Mouse (Mus musculus): ENCODE measurements at regions not wholly inside any gene's neighbourhood (a gene's known extent, or its start where the extent isn't known, plus 50 kb on each side); places are given as distances from the start of the nearest gene placed in this dataset.

DNA sequence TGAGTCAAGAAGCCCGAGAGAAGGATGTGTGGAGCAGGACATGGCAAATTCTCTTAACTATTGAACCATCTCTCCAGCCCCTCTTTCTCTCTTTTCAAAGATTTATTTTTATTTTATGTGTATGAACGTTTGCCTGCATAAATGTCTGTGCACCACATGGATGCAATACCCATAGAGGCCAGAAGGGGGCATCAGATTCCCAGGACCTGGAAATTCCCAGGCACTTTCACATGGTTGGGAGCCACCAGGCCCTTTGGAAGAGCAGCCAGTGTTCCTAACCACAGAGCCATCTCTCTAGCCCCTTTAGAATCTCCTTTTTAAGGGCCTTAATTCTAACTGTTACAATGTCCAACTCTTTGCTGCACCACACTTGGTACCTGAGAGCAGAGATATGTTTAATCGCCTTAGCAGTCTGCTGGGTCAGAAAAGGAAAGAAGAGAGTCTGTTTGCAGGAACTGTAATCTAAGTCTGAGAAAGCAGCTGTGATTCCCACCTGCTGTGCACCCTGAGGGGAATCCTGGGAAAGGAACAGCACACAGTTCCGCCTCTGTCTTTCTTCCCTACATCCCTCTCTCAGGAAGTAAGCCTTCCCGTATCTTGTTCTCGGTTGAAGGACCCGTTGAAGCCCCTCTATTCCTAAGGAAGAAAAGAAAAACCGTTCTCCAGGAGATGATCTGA is 186.8 kb downstream of the Katnal1 start:
- H3K4me1 ChIP-seq (replicated peaks): peaks cover 18% of the 10 kb centered on the region
- no peak overlapping the region for H3K4me3 ChIP-seq (replicated peaks)
- H3K9ac ChIP-seq (replicated peaks): no peak overlapping the region
- no peak overlapping the region for H3K27ac ChIP-seq
- no peak for ATAC-seq (ENCODE audit: insufficient number of reproducible peaks, insufficient read depth, low FRiP score, low TSS enrichment, low read depth)
- 89% methylated on average over 8 of the region's 8 CpGs for WGBS
- H3K36me3 ChIP-seq: no peaks in the 10 kb centered on the region
- H3K9me3 ChIP-seq: 0 out of 2 replicates have a peak, but pooled peaks cover 6% of the 10 kb centered on the region
- no peak overlapping the region for H3K4me2 ChIP-seq
- no peaks in the 10 kb centered on the region for H3K27me3 ChIP-seq

DNA sequence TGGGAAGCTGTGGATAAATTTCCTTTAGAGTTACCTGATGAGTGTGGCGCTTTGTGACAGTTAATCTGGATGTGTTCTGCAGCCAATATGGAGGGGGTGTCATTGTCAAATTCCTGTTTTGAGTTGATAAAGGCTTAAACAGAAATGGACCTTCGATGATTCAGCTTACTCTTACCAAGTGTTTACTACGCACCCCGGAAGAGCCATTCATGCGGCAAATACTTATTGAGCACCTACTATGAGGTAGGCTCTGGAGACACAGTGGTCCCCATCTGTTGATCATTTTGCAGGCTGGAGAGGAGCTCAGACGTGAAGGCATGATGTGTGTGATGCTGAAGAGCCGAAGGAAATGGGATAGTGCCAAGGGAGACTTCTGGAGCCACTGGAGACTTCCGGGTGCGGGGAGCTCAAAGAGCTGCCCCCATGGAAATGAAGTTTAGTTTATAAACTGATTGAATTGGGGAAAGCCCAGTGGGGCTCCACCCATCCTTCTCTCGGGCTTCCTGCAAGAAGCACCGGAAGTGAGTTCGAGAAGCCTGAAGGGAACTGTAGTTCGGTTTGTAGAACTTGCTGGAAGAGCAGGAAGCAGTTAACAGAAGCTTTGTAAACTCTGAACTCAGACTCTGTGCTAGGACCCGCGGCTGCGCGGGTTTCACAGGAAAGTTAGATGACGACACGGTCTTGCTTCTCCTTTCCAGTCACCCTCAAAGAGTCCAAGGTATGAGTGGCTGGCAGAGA is 187.7 kb downstream of the Katnal1 start:
- WGBS: 89% methylated on average over 19 of the region's 19 CpGs
- H3K9me3 ChIP-seq: 0 out of 2 replicates have a peak, but pooled peaks cover 6% of the 10 kb centered on the region
- ATAC-seq (ENCODE audit: insufficient number of reproducible peaks, insufficient read depth, low FRiP score, low TSS enrichment, low read depth): no peak
- no peak overlapping the region for H3K9ac ChIP-seq (replicated peaks)
- H3K36me3 ChIP-seq: no peaks in the 10 kb centered on the region
- no peak overlapping the region for H3K4me3 ChIP-seq (replicated peaks)
- no peaks in the 10 kb centered on the region for H3K27me3 ChIP-seq
- H3K27ac ChIP-seq: no peak overlapping the region
- H3K4me1 ChIP-seq (replicated peaks): peaks cover 18% of the 10 kb centered on the region
- no peak overlapping the region for H3K4me2 ChIP-seq

DNA sequence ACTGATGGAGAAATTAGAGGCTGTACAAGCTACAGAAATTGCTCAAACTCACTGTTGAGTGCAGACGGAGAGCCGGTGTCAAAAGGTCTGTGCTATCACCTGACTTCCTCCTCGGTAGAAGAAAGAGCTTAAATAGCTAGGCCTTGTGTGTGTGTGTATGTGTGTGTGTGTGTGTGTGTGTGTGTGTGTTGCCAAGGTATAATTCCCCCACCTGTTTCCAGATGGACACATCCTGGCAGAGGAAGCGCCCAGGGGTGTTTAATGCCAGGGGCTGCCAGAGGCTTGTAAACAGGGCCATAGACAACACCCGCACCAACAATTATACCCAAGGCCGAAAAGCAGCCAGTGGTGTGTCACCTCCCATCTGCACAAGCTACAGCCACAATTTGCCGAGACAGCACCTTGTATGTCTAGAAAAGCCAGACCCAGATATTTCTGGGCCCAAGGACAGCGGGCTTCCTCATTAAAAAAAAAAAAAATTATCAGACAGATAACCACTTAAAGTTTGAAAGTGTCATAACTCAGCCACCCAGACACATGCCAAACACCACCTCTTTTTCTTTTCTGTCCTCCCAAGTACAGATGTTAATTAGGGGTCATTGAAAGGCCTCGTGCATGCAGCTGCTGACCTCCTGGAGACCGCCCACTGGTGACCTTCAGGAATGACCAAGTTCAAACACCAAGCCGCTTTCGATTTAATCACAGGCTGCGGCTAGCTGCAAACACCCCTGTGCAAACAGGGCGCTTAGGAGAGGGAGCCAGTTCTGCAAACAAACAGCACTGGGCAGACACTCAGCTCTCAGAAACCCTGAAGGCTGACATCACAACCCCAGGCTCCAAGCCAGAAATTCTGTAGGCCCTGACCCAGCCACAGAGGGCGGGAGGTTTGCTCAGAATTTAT is 188.0 kb upstream of the Ubl3 start:
- Histone ChIP-seq H3K36me3 (no peaks in the 10 kb centered on the region), H3K27me3 (no peaks in the 10 kb centered on the region), H3K27ac (0 out of 2 replicates have a peak overlapping the region, but pooled peaks have one; percentile 7), H3K4me2 (no peak overlapping the region), H3K4me1 (replicated peaks) (peaks cover 18% of the 10 kb centered on the region), H3K9ac (replicated peaks) (no peak overlapping the region), H3K9me3 (peaks cover 13% of the 10 kb centered on the region; the same call in 1 of the 2 replicates), H3K4me3 (replicated peaks) (no peak overlapping the region)
- no peak for ATAC-seq (ENCODE audit: insufficient number of reproducible peaks, insufficient read depth, low FRiP score, low TSS enrichment, low read depth)
- 44% methylated on average over 15 of the region's 15 CpGs for WGBS

GRCm38 (mm10) chr5:148739672-148740071 is 187.1 kb upstream of the Ubl3 start:
- Histone ChIP-seq H3K9me3 (peaks cover 13% of the 10 kb centered on the region; the same call in 1 of the 2 replicates), H3K4me1 (replicated peaks) (peaks cover 18% of the 10 kb centered on the region), H3K9ac (replicated peaks) (no peak overlapping the region), H3K27me3 (no peaks in the 10 kb centered on the region), H3K4me2 (no peak overlapping the region), H3K36me3 (no peaks in the 10 kb centered on the region), H3K4me3 (replicated peaks) (no peak overlapping the region), H3K27ac (no peak overlapping the region)
- ATAC-seq (ENCODE audit: insufficient number of reproducible peaks, insufficient read depth, low FRiP score, low TSS enrichment, low read depth): no peak
- WGBS: 31% methylated on average over 2 of the region's 2 CpGs

DNA sequence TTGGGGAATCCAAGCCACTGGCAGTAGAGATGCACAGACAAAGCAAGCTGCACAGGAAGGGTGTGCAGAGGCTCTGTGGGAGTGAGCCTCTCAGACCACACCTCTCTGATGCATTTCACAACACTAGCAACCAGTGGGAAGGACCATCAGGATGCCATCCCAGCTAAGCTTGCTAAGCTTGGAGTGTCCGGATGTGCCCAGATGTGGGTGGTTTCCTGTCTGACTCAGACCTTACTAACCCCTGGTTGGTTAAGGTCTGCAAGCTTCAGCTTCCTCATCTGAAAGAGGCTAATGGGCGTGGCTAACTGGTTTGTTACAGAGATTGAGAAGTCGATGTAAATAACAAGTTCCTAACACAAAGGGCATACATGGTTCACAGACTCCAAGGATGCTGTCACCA is 186.6 kb upstream of the Ubl3 start:
- no peaks in the 10 kb centered on the region for H3K27me3 ChIP-seq
- peaks cover 18% of the 10 kb centered on the region for H3K4me1 ChIP-seq (replicated peaks)
- no peak for ATAC-seq (ENCODE audit: insufficient number of reproducible peaks, insufficient read depth, low FRiP score, low TSS enrichment, low read depth)
- H3K27ac ChIP-seq: no peak overlapping the region
- no peak overlapping the region for H3K4me3 ChIP-seq (replicated peaks)
- no peaks in the 10 kb centered on the region for H3K36me3 ChIP-seq
- H3K4me2 ChIP-seq: no peak overlapping the region
- H3K9me3 ChIP-seq: peaks cover 13% of the 10 kb centered on the region; the same call in 1 of the 2 replicates
- WGBS: 68% methylated on average over 3 of the region's 3 CpGs
- H3K9ac ChIP-seq (replicated peaks): no peak overlapping the region

GRCm38 (mm10) chr5:148729541-148729940 is 177.0 kb upstream of the Ubl3 start:
- peaks cover 4% of the 10 kb centered on the region for H3K4me1 ChIP-seq (replicated peaks)
- no peak overlapping the region for H3K4me3 ChIP-seq (replicated peaks)
- H3K27ac ChIP-seq: no peak overlapping the region
- ATAC-seq (ENCODE audit: insufficient number of reproducible peaks, insufficient read depth, low FRiP score, low TSS enrichment, low read depth): no peak
- H3K9ac ChIP-seq (replicated peaks): no peak overlapping the region
- H3K36me3 ChIP-seq: no peaks in the 10 kb centered on the region
- 0 out of 2 replicates have a peak, but pooled peaks cover 6% of the 10 kb centered on the region for H3K27me3 ChIP-seq
- WGBS: 84% methylated on average over 15 of the region's 15 CpGs
- no peak overlapping the region for H3K4me2 ChIP-seq
- H3K9me3 ChIP-seq: 0 out of 2 replicates have a peak, but pooled peaks cover 3% of the 10 kb centered on the region

DNA sequence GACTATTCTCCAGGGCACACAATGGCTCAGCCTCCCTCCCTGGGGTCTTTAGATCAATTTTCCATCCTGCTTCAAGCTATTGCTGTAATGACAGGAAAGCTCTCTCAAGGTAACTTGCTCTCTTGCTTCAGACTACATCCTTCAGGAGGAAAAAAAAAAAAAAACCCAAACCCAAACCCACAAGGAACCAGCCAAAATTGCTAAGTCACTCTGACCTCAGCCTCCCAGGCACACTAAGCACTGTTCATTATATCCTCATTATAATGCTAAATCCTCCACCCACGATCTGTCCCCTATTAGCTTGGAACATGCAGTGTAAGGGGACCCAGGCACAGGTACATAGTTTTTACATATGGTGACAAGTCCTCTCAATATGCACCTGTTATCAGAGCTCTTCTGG is 175.9 kb upstream of the Ubl3 start:
- Histone ChIP-seq H3K4me2 (no peak overlapping the region), H3K9me3 (0 out of 2 replicates have a peak, but pooled peaks cover 3% of the 10 kb centered on the region), H3K36me3 (no peaks in the 10 kb centered on the region), H3K27ac (no peak overlapping the region), H3K9ac (replicated peaks) (no peak overlapping the region), H3K4me1 (replicated peaks) (peaks cover 2% of the 10 kb centered on the region), H3K27me3 (0 out of 2 replicates have a peak, but pooled peaks cover 6% of the 10 kb centered on the region), H3K4me3 (replicated peaks) (no peak overlapping the region)
- ATAC-seq (ENCODE audit: insufficient number of reproducible peaks, insufficient read depth, low FRiP score, low TSS enrichment, low read depth): no peak
- 77% methylated on average over 1 of the region's 1 CpGs for WGBS

DNA sequence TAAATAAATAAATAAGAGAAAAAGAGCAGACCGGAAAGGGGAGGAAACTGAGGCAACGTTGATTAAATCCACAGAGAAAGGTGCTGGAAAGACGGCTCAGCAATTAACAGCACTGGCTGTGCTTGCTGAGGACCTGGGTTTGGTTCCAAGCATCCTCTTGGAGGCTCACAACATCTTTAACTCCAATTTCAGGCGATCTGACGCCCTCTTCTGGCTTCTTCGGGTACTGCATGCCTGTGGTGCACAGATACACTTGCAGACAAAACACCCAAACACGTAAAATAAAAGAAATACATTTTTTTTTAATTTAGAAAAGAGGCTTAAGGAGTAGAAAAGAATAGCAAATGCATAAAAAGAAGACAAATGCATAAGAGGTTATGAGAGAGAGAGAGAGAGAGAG is 173.9 kb upstream of the Ubl3 start:
- no peaks in the 10 kb centered on the region for H3K4me1 ChIP-seq (replicated peaks)
- H3K9me3 ChIP-seq: 0 out of 2 replicates have a peak, but pooled peaks cover 3% of the 10 kb centered on the region
- WGBS: 69% methylated on average over 7 of the region's 7 CpGs
- H3K9ac ChIP-seq (replicated peaks): no peak overlapping the region
- no peaks in the 10 kb centered on the region for H3K36me3 ChIP-seq
- ATAC-seq (ENCODE audit: insufficient number of reproducible peaks, insufficient read depth, low FRiP score, low TSS enrichment, low read depth): no peak
- 0 out of 2 replicates have a peak, but pooled peaks cover 6% of the 10 kb centered on the region for H3K27me3 ChIP-seq
- H3K27ac ChIP-seq: no peak overlapping the region
- no peak overlapping the region for H3K4me2 ChIP-seq
- no peak overlapping the region for H3K4me3 ChIP-seq (replicated peaks)

DNA sequence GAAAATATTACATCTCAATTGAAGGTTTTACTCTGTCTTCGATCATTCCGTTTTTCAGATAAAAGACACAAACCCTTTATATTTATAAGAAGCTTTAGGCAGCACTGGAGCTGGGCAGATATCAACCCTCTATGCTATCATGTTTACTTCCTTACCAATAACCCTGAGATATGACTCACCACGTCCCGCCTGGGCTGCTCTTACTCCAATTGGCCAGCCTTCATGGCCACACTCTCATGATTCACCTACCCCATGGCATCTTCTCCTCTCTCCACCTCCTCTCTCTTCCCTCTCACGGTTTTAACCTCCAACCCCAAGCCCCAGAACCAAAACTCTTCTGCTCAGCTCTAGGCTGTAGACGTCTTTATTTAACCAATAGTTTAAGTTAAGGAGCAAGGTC is 171.9 kb upstream of the Ubl3 start:
- H3K4me2 ChIP-seq: no peak overlapping the region
- no peak overlapping the region for H3K27ac ChIP-seq
- H3K4me3 ChIP-seq (replicated peaks): no peak overlapping the region
- 0 out of 2 replicates have a peak, but pooled peaks cover 3% of the 10 kb centered on the region for H3K9me3 ChIP-seq
- 89% methylated on average over 6 of the region's 6 CpGs for WGBS
- no peak overlapping the region for H3K9ac ChIP-seq (replicated peaks)
- no peaks in the 10 kb centered on the region for H3K4me1 ChIP-seq (replicated peaks)
- H3K36me3 ChIP-seq: no peaks in the 10 kb centered on the region
- no peak for ATAC-seq (ENCODE audit: insufficient number of reproducible peaks, insufficient read depth, low FRiP score, low TSS enrichment, low read depth)
- H3K27me3 ChIP-seq: 0 out of 2 replicates have a peak, but pooled peaks cover 6% of the 10 kb centered on the region

DNA sequence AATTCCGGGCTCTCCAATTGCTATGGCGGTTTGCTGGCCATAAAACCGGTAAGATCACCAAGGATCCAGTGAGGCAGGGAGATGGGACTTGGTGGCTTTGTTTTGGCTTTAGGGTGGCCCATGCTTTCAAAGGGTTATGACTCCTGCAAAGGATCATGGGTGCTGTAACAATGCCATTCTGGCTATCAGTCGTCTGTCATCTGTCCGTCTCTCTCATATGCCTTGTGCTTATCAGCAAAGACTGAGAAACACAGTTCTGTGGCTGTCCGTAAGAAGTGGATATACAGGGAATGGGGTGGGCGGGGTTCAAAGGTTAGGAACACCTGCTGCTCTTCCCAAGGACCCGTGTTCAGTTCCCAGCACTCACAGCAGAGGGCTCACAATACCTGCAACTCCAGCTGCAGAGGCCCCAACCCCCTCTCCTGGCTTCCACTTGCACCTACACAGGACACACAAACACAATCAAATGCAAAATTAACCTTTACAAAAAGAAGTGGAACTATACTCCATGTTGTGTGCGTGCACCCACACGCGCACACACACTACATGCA is 171.2 kb upstream of the Ubl3 start:
- Histone ChIP-seq H3K9me3 (peaks cover 5% of the 10 kb centered on the region), H3K4me3 (replicated peaks) (no peak overlapping the region), H3K4me2 (no peak overlapping the region), H3K9ac (replicated peaks) (no peak overlapping the region), H3K36me3 (no peaks in the 10 kb centered on the region), H3K27me3 (0 out of 2 replicates have a peak, but pooled peaks cover 6% of the 10 kb centered on the region), H3K4me1 (replicated peaks) (no peaks in the 10 kb centered on the region), H3K27ac (no peak overlapping the region)
- WGBS: 93% methylated on average over 11 of the region's 11 CpGs
- ATAC-seq (ENCODE audit: insufficient number of reproducible peaks, insufficient read depth, low FRiP score, low TSS enrichment, low read depth): no peak

All from limb, embryonic 12.5 days (tissue).